8 mouse cellular contexts compared by ENCODE assay signal in the genomic region with DNA sequence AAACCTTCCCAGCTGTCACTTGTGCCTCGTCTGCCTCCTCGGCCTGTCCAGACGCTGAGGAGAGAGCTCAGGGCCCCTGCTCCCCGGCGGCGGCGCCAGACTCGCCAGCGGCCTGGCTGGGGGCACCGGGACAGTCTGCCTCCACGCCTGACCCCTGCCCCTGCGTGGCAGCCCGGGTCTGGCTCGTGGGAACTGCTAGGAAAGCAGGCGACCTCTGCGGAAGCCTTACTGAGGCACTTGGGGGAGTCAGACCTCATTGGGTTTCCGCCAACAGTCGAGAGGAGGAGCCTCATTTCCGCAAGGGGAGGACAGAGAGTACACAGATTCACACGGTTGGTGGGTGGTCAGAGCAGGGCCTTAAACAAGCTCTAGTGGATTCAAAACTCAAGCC. TPM values are rescaled to one million over a fixed set of nuclear protein-coding genes. Genes with fewer than 3 reads are reported as not detected.
DNase-seq lines count a peak whose midpoint lies in the region; ATAC-seq lines count a peak whose summit lies in the region.

No protein-coding gene starts in this region.

- peak overlapping the region; percentile 55 for H3K4me2 ChIP-seq in forebrain, embryonic 13.5 days
- H3K4me2 ChIP-seq in midbrain, embryonic 16.5 days (ENCODE audit: low read length): peak overlapping the region; percentile 52

- peak; percentile 72 to 78 for DNase-seq in cerebellum, postnatal 10 days
- DNase-seq in cerebellum, adult 11-12 months: no peak
- peak; percentile 42 for DNase-seq in CD4-positive helper T cell, adult 2 months (ENCODE audit: low read depth, low spot score)
- peak; percentile 49 for DNase-seq in kidney, postnatal 10 days
- DNase-seq in B cell, adult 2 months: no peak
- DNase-seq in ovary, adult 18-20 months (ENCODE audit: low spot score): no peak

- H3K36me3 ChIP-seq in forebrain, embryonic 13.5 days (ENCODE audit: poor library complexity, severe bottlenecking): no peaks in the 10 kb centered on the region
- no peaks in the 10 kb centered on the region for H3K36me3 ChIP-seq in midbrain, embryonic 16.5 days (ENCODE audit: control insufficient read depth, insufficient read depth, low read length)

- H3K9ac ChIP-seq in forebrain, embryonic 13.5 days: peak overlapping the region; percentile 59
- peak overlapping the region; percentile 52; the same call in 1 of the 2 replicates for H3K9ac ChIP-seq in midbrain, embryonic 16.5 days (ENCODE audit: low read depth, low read length)

- ATAC-seq in forebrain, embryonic 13.5 days: peak; percentile 76
- peak; percentile 58 for ATAC-seq in midbrain, embryonic 16.5 days

- no peaks in the 10 kb centered on the region for H3K27me3 ChIP-seq in forebrain, embryonic 13.5 days
- H3K27me3 ChIP-seq in midbrain, embryonic 16.5 days (ENCODE audit: control insufficient read depth, insufficient read depth, low read depth, low read length): peaks cover 7% of the 10 kb centered on the region; the same call in 1 of the 2 replicates

- peak overlapping the region; percentile 100 for H3K27ac ChIP-seq in forebrain, embryonic 13.5 days
- peak overlapping the region; percentile 75 for H3K27ac ChIP-seq in midbrain, embryonic 16.5 days (ENCODE audit: low read length)

- under 1% methylated on average over 20 of the region's 20 CpGs for WGBS in forebrain, embryonic 13.5 days
- WGBS in midbrain, embryonic 16.5 days: 1% methylated on average over 20 of the region's 20 CpGs

- H3K9me3 ChIP-seq in forebrain, embryonic 13.5 days (replicated peaks): no peaks in the 10 kb centered on the region
- H3K9me3 ChIP-seq in midbrain, embryonic 16.5 days (replicated peaks; ENCODE audit: control insufficient read depth, low read length, poor library complexity, severe bottlenecking): no peaks in the 10 kb centered on the region

- H3K4me1 ChIP-seq in forebrain, embryonic 13.5 days: peaks cover 67% of the 10 kb centered on the region
- H3K4me1 ChIP-seq in midbrain, embryonic 16.5 days (ENCODE audit: control insufficient read depth, insufficient read depth, low read length): peaks cover 20% of the 10 kb centered on the region

- peak overlapping the region; percentile 19 for H3K4me3 ChIP-seq in forebrain, embryonic 13.5 days
- peak overlapping the region; percentile 22; the same call in 1 of the 2 replicates for H3K4me3 ChIP-seq in midbrain, embryonic 16.5 days (ENCODE audit: low read depth, low read length)

RNA-seq across cellular contexts. Expression of a gene that starts 38.6 kb away (rescaled TPM):
- polyA plus RNA-seq in forebrain, embryonic 13.5 days (2015; fragmentation: Nextera tagmentation; extraction: Ambion mirVana): 6.2 and 7.5 TPM in 2 replicates
- 2.3 and 4.3 TPM in 2 replicates for polyA plus RNA-seq in midbrain, embryonic 16.5 days (2015; fragmentation: Nextera tagmentation; extraction: Ambion mirVana)

Comparison
In these comparisons a context has a peak if more than half of its experiments do, and no peak if none do; other contexts are left out.
1. DNase-seq: peak in cerebellum, postnatal 10 days (2 of 2), CD4-positive helper T cell, adult 2 months (single experiment) and kidney, postnatal 10 days (single experiment); none in cerebellum, adult 11-12 months (single experiment), B cell, adult 2 months (0 of 2) and ovary, adult 18-20 months (single experiment).